Mouse (Mus musculus) adrenal gland, postnatal 36 days (tissue): Measurements from ENCODE around the gene Ulk4. TPM values are rescaled to one million over a fixed set of nuclear protein-coding genes. Genes with fewer than 3 reads are reported as not detected.
A peak's percentile ranks its signal among the peaks of the same experiment; 100 is the strongest.
"Not testable (repeated sequence)": the region's sequence is repeated elsewhere in the genome, so short reads cannot be mapped to it uniquely, and the experiment has no call there.

Experiments used
- DNase-seq, 2 experiments: peaks; one replicate each; pipeline ENCODE4 v3.0.0; 2021; ENCODE audit warnings: mixed read lengths in 1 of 2
- microRNA-seq: library from miRNA; unstranded; fragments of <30 nt; microRNA quantifications from one replicate; pipeline ENCODE4 v1.2.0, GENCODE M21; 2021
- total RNA-seq, 2 experiments: library from RNA; stranded (reverse); gene quantifications; 2 replicates each; pipeline ENCODE4 v1.2.3; 2021

The Ulk4 gene
- total RNA-seq, 2 experiments from 2014 or later: 1.7 to 1.9 TPM

GRCm38 (mm10) chr9:120933886-120934758, 342.9 kb downstream of the Ulk4 start:
- peak; percentile 35 to 63 for DNase-seq

- peak in 1 of 2 experiments; percentile 86 for DNase-seq
Measured at GRCm38 (mm10) chr9:120933587-120933885, 343.5 kb downstream of the Ulk4 start.

GRCm38 (mm10) chr9:120932797-120933586, 344.0 kb downstream of the Ulk4 start:
- peak; percentile 99 for DNase-seq

GRCm38 (mm10) chr9:120932371-120932770, 344.6 kb downstream of the Ulk4 start:
- no peak for DNase-seq

GRCm38 (mm10) chr9:120930811-120931210, 346.2 kb downstream of the Ulk4 start:
- DNase-seq: no peak

- no peak for DNase-seq
Measured at GRCm38 (mm10) chr9:120930021-120930420, 347.0 kb downstream of the Ulk4 start.

GRCm38 (mm10) chr9:120929081-120929480, 347.9 kb downstream of the Ulk4 start, which contains the start of gene Ctnnb1:
TSS of gene Ctnnb1 (plus strand) at chr9:120929216.
- no peak for DNase-seq

GRCm38 (mm10) chr9:120926939-120927606, 349.9 kb downstream of the Ulk4 start:
- DNase-seq: no peak

GRCm38 (mm10) chr9:120926126-120926525, 350.9 kb downstream of the Ulk4 start:
- no peak for DNase-seq

- no peak for DNase-seq
Measured at GRCm38 (mm10) chr9:120919130-120919529, 357.9 kb downstream of the Ulk4 start.

- no peak for DNase-seq
Measured at GRCm38 (mm10) chr9:120918642-120919041, 358.4 kb downstream of the Ulk4 start.

- DNase-seq: no peak
Measured at GRCm38 (mm10) chr9:120918211-120918610, 358.8 kb downstream of the Ulk4 start.

- not testable (repeated sequence) for DNase-seq
Measured at GRCm38 (mm10) chr9:120917619-120918018, 359.4 kb downstream of the Ulk4 start.

GRCm38 (mm10) chr9:120914877-120915459, 362.0 kb downstream of the Ulk4 start:
- DNase-seq: peak; percentile 34 to 49

GRCm38 (mm10) chr9:120914429-120914828, 362.6 kb downstream of the Ulk4 start:
- no peak for DNase-seq

- no peak for DNase-seq
Measured at GRCm38 (mm10) chr9:120913152-120913551, 363.8 kb downstream of the Ulk4 start.

GRCm38 (mm10) chr9:120908461-120908860, 368.5 kb downstream of the Ulk4 start:
- DNase-seq: no peak

Small RNAs within 50 kb of the gene (microRNA-seq; reads per million reads assigned to microRNA genes)
- gene Mir7090: not detected

Other genes with a start within 250 kb of the Ulk4 start
- 10 to 100 TPM; 68.0 to 75.3 TPM for gene Trak1, start 20.3 kb upstream of the Ulk4 start, total RNA-seq
- gene Cck, start 218.5 kb upstream of the Ulk4 start, total RNA-seq: under 1 TPM in 1 of 2 experiments, not detected in 1; 0.99 TPM